Mouse (Mus musculus) CH12.LX (cell line): ENCODE measurements at regions not wholly inside any gene's neighbourhood (a gene's known extent, or its start where the extent isn't known, plus 50 kb on each side); places are given as distances from the start of the nearest gene placed in this dataset.

Experiments used
- CTCF ChIP-seq, 2 experiments: IDR thresholded peaks in 1 of 2; conservative IDR thresholded peaks in 1 of 2; 2 replicates each; pipeline ENCODE4 v1.5.1; 2011 to 2012; ENCODE audit warnings: low read depth in 2 of 2, low read length in 2 of 2, improper control_type of control experiment in 1 of 2, inconsistent platforms in 1 of 2, mild to moderate bottlenecking in 1 of 2, moderate library complexity in 1 of 2
- EP300 ChIP-seq: IDR thresholded peaks from 2 replicates; pipeline ENCODE4 v1.6.1; 2011; ENCODE audit warnings: low read length, improper control_type of control experiment
- MAFK ChIP-seq: IDR thresholded peaks from 2 replicates; pipeline ENCODE4 v1.6.1; 2011; ENCODE audit warnings: low read length, improper control_type of control experiment; ENCODE audit not compliant: insufficient replicate concordance
- MEF2A ChIP-seq: IDR thresholded peaks from 2 replicates; pipeline ENCODE4 v1.6.1; 2014; ENCODE audit warnings: low read depth, mild to moderate bottlenecking, inconsistent platforms, low read length, improper control_type of control experiment, borderline replicate concordance
- NELFE ChIP-seq: IDR thresholded peaks from 2 replicates; pipeline ENCODE4 v1.6.1; 2011; ENCODE audit warnings: low read depth, low read length, improper control_type of control experiment
- POLR2A ChIP-seq: IDR thresholded peaks from 2 replicates; pipeline ENCODE4 v1.6.1; 2011; ENCODE audit warnings: low read depth, mild to moderate bottlenecking, improper control_type of control experiment, low read length
- RCOR1 ChIP-seq: conservative IDR thresholded peaks from 2 replicates; pipeline ENCODE4 v1.6.1; 2012; ENCODE audit warnings: low read depth, mild to moderate bottlenecking, inconsistent platforms, low read length, improper control_type of control experiment
- SIN3A ChIP-seq: IDR thresholded peaks from 2 replicates; pipeline ENCODE4 v1.6.1; 2012; ENCODE audit warnings: low read length, improper control_type of control experiment, inconsistent platforms
- TBP ChIP-seq: conservative IDR thresholded peaks from 2 replicates; pipeline ENCODE4 v1.6.1; 2011; ENCODE audit warnings: low read depth, low read length, improper control_type of control experiment
- ZC3H11A ChIP-seq: IDR thresholded peaks from 2 replicates; pipeline ENCODE4 v1.6.1; 2012; ENCODE audit warnings: low read depth, mild to moderate bottlenecking, inconsistent platforms, low read length, improper control_type of control experiment
- ZKSCAN1 ChIP-seq: IDR thresholded peaks from 2 replicates; pipeline ENCODE4 v1.6.1; 2012; ENCODE audit warnings: low read depth, inconsistent platforms, low read length, improper control_type of control experiment, borderline replicate concordance
- ZNF384 ChIP-seq: IDR thresholded peaks from 2 replicates; pipeline ENCODE4 v1.6.1; 2012; ENCODE audit warnings: low read depth, low read length, improper control_type of control experiment, inconsistent platforms

DNA sequence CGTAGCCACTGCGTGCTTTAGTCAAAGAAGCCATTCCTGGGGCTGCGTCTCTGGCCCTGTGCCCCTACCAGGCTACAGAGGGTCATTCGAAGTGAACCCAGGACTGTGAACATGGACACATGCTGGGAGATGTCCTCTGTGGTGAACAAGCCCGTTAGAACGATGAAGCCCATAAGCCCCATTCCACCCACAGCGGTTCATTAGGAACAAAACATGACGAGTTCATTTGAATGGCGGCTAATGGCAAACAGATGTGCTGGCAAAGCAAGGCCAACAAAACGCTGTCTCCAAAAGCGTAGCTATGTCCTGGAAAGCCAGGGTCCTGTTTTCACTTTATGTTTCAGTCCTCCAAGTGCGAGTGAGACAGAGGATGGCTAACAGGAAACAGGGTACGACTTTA is 208.7 kb upstream of the Cxcl12 start:
- TF ChIP-seq POLR2A (no peak), SIN3A (no peak), MAFK (no peak), NELFE (no peak), EP300 (no peak), TBP (no peak), RCOR1 (no peak), CTCF (conservative IDR thresholded peaks at IDR 0.05 in 1 of 2, IDR thresholded peaks at IDR 0.05 in 1 of 2; ENCODE audit: low read depth in 2 of 2, low read length in 2 of 2) (no peak), ZKSCAN1 (no peak), ZC3H11A (no peak), ZNF384 (no peak), MEF2A (no peak)
